Mouse (Mus musculus): ENCODE measurements around the gene Ccdc159. TPM values are rescaled to one million over a fixed set of nuclear protein-coding genes. Genes with fewer than 3 reads are reported as not detected.

Gene Ccdc159
- polyA plus RNA-seq (2014; fragmentation: Nextera tagmentation; extraction: Ambion mirVana), result 7.0 and 8.1 TPM in 2 replicates

DNA sequence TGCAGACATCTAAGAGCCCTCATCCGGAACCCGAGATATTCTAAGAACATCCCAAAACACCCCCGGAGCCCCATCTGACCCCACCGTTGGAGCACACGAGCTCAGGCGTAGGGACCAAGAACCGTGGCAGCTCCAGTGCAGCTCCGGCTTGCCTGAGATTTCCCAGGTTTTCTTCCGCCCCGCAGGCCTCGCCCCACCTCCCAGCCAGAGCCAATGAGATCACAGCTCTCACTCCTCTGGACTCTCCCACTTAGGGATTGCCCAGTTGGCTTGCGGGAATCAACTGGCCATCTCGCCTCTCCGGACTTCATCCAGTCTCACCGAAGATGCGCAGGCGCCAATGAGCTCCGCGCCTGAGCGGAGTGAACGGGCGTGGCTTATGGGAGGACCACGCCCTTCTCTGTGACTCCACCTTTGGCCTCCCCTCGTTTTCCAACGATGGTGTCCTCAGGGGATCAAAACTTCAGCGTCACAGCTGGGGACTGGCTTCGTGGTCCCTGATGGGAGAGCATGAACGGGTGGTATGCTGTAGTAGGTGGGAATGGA, at the start of gene Ccdc159, which contains the start of gene Tmem205:
Ccdc159 (plus strand) TSS at position 264 of the 546 bp plus-strand sequence.
Tmem205 (minus strand) TSS at position 349 of the 546 bp plus-strand sequence.
- peak; percentile 97 for ATAC-seq (ENCODE audit: low read depth)
- Histone ChIP-seq H3K9ac (replicated peaks; ENCODE audit: low read depth, low read length) (peak within 1 kb of the TSS; percentile 56), H3K36me3 (ENCODE audit: control insufficient read depth, insufficient read depth, low read length) (no peaks in the 10 kb centered on the region), H3K9me3 (ENCODE audit: control insufficient read depth, low read length) (no peaks in the 10 kb centered on the region), H3K27ac (ENCODE audit: low read depth, low read length) (peak within 1 kb of the TSS; percentile 52; the same call in 1 of the 2 replicates), H3K27me3 (ENCODE audit: control insufficient read depth, insufficient read depth, low read length) (no peaks in the 10 kb centered on the region), H3K4me1 (ENCODE audit: control insufficient read depth, insufficient read depth, low read length) (peaks cover 7% of the 10 kb centered on the region), H3K4me3 (ENCODE audit: low read depth, low read length) (peak within 1 kb of the TSS; percentile 50), H3K4me2 (ENCODE audit: low read depth, low read length) (peak within 1 kb of the TSS; percentile 56)
- WGBS, result under 1% methylated on average over 28 of the region's 28 CpGs

DNA sequence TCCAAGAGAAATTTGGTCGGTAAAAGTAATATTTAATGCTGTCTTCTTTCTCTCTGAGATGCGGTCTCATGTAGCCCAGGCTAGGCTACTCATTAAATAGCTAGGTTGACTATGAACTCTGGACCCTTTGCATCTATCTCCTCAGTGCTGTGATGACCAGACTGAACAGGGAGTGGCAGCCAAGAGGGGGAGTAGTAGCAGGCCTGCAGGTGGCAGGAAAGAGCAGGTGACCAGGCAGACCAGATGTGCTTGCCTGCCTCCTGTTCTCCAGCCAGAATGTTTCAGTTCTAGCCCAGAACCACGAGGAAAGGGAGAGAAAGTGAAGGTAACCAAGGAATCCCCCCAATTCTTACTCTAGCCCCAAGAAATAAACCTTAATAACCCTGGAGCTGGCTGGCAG, 38.0 kb upstream of the Ccdc159 start:
- Histone ChIP-seq H3K9ac (replicated peaks; ENCODE audit: low read depth, low read length) (no peak overlapping the region), H3K4me1 (ENCODE audit: control insufficient read depth, insufficient read depth, low read length) (no peaks in the 10 kb centered on the region), H3K4me3 (ENCODE audit: low read depth, low read length) (no peak overlapping the region), H3K27me3 (ENCODE audit: control insufficient read depth, insufficient read depth, low read length) (no peaks in the 10 kb centered on the region), H3K27ac (ENCODE audit: low read depth, low read length) (no peak overlapping the region), H3K9me3 (ENCODE audit: control insufficient read depth, low read length) (no peaks in the 10 kb centered on the region), H3K4me2 (ENCODE audit: low read depth, low read length) (no peak overlapping the region), H3K36me3 (ENCODE audit: control insufficient read depth, insufficient read depth, low read length) (no peaks in the 10 kb centered on the region)
- WGBS, result 66% methylated on average over 3 of the region's 3 CpGs
- no peak for ATAC-seq (ENCODE audit: low read depth)

DNA sequence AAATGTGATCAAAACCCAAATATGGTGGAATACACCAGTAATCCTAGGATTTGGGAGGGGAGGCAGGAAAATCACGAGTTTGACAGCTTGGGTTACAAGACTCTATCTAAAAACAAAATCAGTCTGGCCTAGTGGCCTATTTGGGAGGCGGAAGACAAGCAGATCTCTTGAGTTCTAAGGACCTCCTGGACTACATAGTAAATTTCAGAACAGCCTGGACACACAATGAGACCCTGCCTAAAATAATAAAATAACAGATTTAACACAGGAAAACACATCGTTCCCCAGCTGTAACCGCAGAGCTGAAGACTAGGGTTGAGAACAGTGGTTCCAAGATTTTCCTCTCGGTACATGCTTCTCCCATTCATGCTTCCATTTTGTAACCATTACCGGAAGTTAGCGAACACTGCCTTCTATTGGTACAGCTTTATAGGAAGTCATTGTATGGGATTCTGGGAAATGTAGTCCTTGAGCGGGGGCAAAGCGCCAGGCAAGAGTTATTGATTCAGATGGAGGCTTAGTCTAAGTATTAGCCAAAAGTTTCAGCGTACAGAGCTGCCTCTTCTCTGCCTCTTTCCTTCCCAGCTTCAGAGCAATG, 25.9 kb upstream of the Ccdc159 start:
- no peak overlapping the region for H3K27ac ChIP-seq (ENCODE audit: low read depth, low read length)
- ATAC-seq (ENCODE audit: low read depth), result peak; percentile 91
- WGBS, result 13% methylated on average over 10 of the region's 10 CpGs

DNA sequence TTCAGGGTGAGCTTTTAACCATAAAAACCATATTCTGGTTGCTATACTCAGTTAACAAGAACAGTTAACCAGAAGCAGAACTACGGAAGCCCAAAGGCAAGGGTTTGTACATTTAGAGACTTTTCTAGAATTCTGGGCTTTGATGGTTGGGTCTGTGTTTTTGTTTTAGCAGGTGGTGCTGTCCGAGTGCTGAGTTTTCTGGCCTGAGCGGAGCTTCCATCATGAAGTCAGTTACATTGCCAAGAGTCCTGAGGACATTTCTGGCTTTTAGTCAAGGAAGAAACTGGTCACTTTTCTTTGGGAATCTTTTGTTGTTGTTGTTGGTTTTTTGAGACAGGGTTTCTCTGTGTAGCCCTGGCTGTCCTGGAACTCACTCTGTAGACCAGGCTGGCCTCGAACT, 23.2 kb upstream of the Ccdc159 start:
- Histone ChIP-seq H3K27ac (ENCODE audit: low read depth, low read length) (no peak overlapping the region), H3K4me3 (ENCODE audit: low read depth, low read length) (no peak overlapping the region), H3K9me3 (ENCODE audit: control insufficient read depth, low read length) (no peaks in the 10 kb centered on the region), H3K4me1 (ENCODE audit: control insufficient read depth, insufficient read depth, low read length) (no peaks in the 10 kb centered on the region), H3K27me3 (ENCODE audit: control insufficient read depth, insufficient read depth, low read length) (no peaks in the 10 kb centered on the region), H3K36me3 (ENCODE audit: control insufficient read depth, insufficient read depth, low read length) (no peaks in the 10 kb centered on the region), H3K9ac (replicated peaks; ENCODE audit: low read depth, low read length) (no peak overlapping the region), H3K4me2 (ENCODE audit: low read depth, low read length) (no peak overlapping the region)
- ATAC-seq (ENCODE audit: low read depth), result no peak
- 92% methylated on average over 4 of the region's 4 CpGs for WGBS

More for the DNA sequence above, 25.9 kb upstream of the Ccdc159 start:
- no peaks in the 10 kb centered on the region for H3K4me1 ChIP-seq (ENCODE audit: control insufficient read depth, insufficient read depth, low read length)
- H3K27me3 ChIP-seq (ENCODE audit: control insufficient read depth, insufficient read depth, low read length), result no peaks in the 10 kb centered on the region
- peak overlapping the region; percentile 37 for H3K4me3 ChIP-seq (ENCODE audit: low read depth, low read length)
- peak overlapping the region; percentile 29; the same call in 1 of the 2 replicates for H3K9ac ChIP-seq (replicated peaks; ENCODE audit: low read depth, low read length)
- no peaks in the 10 kb centered on the region for H3K36me3 ChIP-seq (ENCODE audit: control insufficient read depth, insufficient read depth, low read length)
- peak overlapping the region; percentile 55 for H3K4me2 ChIP-seq (ENCODE audit: low read depth, low read length)
- H3K9me3 ChIP-seq (ENCODE audit: control insufficient read depth, low read length), result no peaks in the 10 kb centered on the region

DNA sequence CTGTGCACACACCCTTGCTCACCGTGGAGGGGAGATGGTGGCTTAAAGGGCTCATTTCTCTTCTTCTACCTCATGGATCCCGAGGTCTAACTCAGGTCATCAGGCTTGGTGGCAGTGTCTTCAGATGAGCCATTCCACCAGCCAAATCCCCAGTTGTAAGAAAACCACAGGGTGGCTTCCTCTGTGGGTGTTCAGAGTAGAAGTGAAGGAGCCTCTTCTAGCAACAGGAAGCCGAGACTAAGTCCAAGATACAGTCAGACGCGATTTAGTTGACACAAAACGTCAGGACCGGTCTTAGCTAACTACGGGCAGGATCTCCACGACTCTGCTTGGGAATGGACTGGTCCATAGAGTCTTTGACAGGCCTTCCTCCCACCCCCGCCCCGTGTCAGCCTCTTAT, 19.1 kb upstream of the Ccdc159 start:
- H3K4me3 ChIP-seq (ENCODE audit: low read depth, low read length), result no peak overlapping the region
- H3K36me3 ChIP-seq (ENCODE audit: control insufficient read depth, insufficient read depth, low read length), result no peaks in the 10 kb centered on the region
- no peaks in the 10 kb centered on the region for H3K9me3 ChIP-seq (ENCODE audit: control insufficient read depth, low read length)
- no peaks in the 10 kb centered on the region for H3K27me3 ChIP-seq (ENCODE audit: control insufficient read depth, insufficient read depth, low read length)
- H3K9ac ChIP-seq (replicated peaks; ENCODE audit: low read depth, low read length), result no peak overlapping the region
- no peak for ATAC-seq (ENCODE audit: low read depth)
- H3K4me2 ChIP-seq (ENCODE audit: low read depth, low read length), result no peak overlapping the region
- no peak overlapping the region for H3K27ac ChIP-seq (ENCODE audit: low read depth, low read length)
- no peaks in the 10 kb centered on the region for H3K4me1 ChIP-seq (ENCODE audit: control insufficient read depth, insufficient read depth, low read length)
- WGBS, result 78% methylated on average over 11 of the region's 11 CpGs

DNA sequence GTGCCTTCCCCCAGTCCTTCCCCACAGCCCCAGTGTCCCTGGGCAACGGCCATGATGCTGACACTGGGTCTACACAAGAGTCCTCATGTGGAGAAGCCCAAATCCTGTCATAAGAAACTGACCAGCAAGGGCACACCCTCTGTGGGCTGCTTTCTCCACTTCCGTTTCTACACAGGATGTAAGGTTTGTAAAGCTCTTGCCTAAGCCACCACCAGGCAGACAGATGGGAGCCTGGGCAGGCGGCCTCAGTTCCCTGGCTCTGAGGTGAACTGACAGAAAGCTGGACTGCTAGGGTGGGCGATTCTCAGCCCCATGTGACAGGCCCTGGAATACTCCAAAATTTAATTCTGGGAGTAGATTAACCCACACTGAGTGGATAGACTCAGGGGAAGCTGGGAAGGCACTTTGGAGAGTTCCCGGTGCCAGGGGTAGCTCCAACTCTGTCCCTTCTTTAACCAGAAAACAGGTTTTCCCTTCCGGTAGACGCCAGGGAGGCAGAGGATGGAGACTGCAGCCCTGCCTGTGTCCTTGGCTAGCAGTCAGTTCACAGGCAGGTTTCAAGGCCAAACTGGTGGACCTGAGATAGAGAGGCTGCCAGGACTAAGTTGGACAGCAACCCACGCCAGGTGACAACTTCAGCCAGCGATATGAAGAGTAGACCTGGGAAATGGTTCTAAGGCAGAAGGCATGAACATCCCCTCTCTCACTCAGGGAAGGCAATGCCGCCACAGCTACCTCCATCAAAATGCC, 17.6 kb upstream of the Ccdc159 start:
- no peaks in the 10 kb centered on the region for H3K9me3 ChIP-seq (ENCODE audit: control insufficient read depth, low read length)
- ATAC-seq (ENCODE audit: low read depth), result no peak
- H3K4me2 ChIP-seq (ENCODE audit: low read depth, low read length), result no peak overlapping the region
- no peak overlapping the region for H3K27ac ChIP-seq (ENCODE audit: low read depth, low read length)
- no peaks in the 10 kb centered on the region for H3K27me3 ChIP-seq (ENCODE audit: control insufficient read depth, insufficient read depth, low read length)
- H3K4me3 ChIP-seq (ENCODE audit: low read depth, low read length), result no peak overlapping the region
- H3K36me3 ChIP-seq (ENCODE audit: control insufficient read depth, insufficient read depth, low read length), result no peaks in the 10 kb centered on the region
- 85% methylated on average over 10 of the region's 10 CpGs for WGBS
- H3K4me1 ChIP-seq (ENCODE audit: control insufficient read depth, insufficient read depth, low read length), result no peaks in the 10 kb centered on the region
- H3K9ac ChIP-seq (replicated peaks; ENCODE audit: low read depth, low read length), result no peak overlapping the region

DNA sequence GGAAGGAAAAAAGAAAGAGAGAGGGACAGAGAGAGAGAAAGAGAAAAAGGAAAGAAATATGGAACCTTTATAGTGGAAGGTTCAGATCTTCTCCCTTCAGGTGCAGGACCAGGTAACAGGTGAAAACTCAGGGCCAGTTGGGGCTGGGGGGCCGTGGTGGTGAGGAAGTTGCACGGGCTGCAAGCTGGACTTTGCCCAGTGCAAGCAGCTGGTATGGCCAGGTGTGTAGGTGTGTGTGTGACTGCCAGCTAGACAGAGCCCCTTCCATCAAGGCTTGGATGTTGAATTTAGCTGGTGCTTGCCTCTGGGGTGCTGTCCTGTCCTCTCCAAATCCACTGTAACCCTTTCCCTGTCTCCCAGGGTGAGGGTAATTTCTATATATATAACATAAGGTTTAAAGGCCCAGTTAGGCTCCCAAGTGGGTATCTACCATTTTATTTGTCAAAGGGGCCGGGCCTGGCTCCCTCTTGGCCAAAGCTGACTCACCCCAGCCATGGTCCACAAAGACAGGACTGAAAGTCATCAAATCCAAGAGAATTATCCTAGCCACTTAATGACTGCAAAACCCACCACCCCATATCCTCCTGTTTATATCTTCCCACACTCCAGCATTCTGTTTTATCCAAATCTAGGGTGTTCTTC, 10.3 kb upstream of the Ccdc159 start:
- Histone ChIP-seq H3K4me2 (ENCODE audit: low read depth, low read length) (peak overlapping the region; percentile 73), H3K27me3 (ENCODE audit: control insufficient read depth, insufficient read depth, low read length) (no peaks in the 10 kb centered on the region), H3K27ac (ENCODE audit: low read depth, low read length) (no peak overlapping the region), H3K36me3 (ENCODE audit: control insufficient read depth, insufficient read depth, low read length) (no peaks in the 10 kb centered on the region), H3K4me3 (ENCODE audit: low read depth, low read length) (peak overlapping the region; percentile 64), H3K4me1 (ENCODE audit: control insufficient read depth, insufficient read depth, low read length) (no peaks in the 10 kb centered on the region), H3K9me3 (ENCODE audit: control insufficient read depth, low read length) (no peaks in the 10 kb centered on the region), H3K9ac (replicated peaks; ENCODE audit: low read depth, low read length) (peak overlapping the region; percentile 66; the same call in 1 of the 2 replicates)
- 0 out of 2 replicates have a peak, but pooled peaks have one; percentile 0 for ATAC-seq (ENCODE audit: low read depth)
- 72% methylated on average over 3 of the region's 3 CpGs for WGBS

DNA sequence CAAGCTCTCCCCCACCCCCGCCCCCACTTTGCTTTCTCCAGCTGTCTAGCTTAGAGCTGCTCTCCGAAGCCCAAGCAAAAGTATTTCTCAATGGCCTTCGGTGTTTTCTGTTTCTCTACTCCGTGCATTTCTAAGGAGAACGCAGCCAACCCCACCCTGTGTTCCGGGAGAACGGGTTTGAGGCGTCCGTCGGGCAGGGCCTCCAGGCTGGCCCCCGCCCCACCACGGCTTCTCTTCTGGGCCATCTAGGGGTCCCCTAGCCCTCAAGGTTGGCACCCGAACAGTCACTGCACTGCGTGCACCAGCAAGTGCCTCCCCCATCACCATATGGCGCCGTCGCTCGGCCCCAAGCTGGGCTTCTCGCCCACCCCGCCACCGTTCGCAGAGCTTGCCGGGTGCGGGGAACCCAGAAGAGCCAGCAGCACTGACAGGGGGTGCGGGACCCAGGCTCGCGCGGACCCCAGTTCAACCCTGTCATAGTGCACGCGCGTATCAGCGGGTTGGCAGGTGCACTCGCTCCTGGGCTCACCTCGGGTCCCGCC, 9.7 kb upstream of the Ccdc159 start:
- Histone ChIP-seq H3K36me3 (ENCODE audit: control insufficient read depth, insufficient read depth, low read length) (no peaks in the 10 kb centered on the region), H3K27ac (ENCODE audit: low read depth, low read length) (peak overlapping the region; percentile 57; the same call in 1 of the 2 replicates), H3K4me2 (ENCODE audit: low read depth, low read length) (peak overlapping the region; percentile 73), H3K27me3 (ENCODE audit: control insufficient read depth, insufficient read depth, low read length) (no peaks in the 10 kb centered on the region), H3K9ac (replicated peaks; ENCODE audit: low read depth, low read length) (peak overlapping the region; percentile 66), H3K4me1 (ENCODE audit: control insufficient read depth, insufficient read depth, low read length) (no peaks in the 10 kb centered on the region), H3K9me3 (ENCODE audit: control insufficient read depth, low read length) (no peaks in the 10 kb centered on the region), H3K4me3 (ENCODE audit: low read depth, low read length) (peak overlapping the region; percentile 64)
- WGBS, result 2% methylated on average over 33 of the region's 35 CpGs
- peak; percentile 77 for ATAC-seq (ENCODE audit: low read depth)
